Mouse (Mus musculus) gastrocnemius, postnatal 14 days (tissue): ENCODE data around the gene Gm36028. TPM values are rescaled to one million over a fixed set of nuclear protein-coding genes. Genes with fewer than 3 reads are reported as not detected.

Experiments
- DNase-seq: peaks from one replicate; pipeline ENCODE4 v3.0.0; 2021; ENCODE audit warnings: mixed read lengths
- intact Hi-C: fragments of 180-260 bp; cut with DNase I; formaldehyde crosslinking; loops from one replicate; pipeline ENCODE4 v1.15.1; 2025; ENCODE audit warnings: low total_unique reads
- total RNA-seq, 2 experiments: library from RNA; stranded (reverse); gene quantifications; 2 replicates each; pipeline ENCODE4 v1.2.3; 2021

The Gm36028 gene
- total RNA-seq, 2 experiments from 2014 or later = not detected

DNA sequence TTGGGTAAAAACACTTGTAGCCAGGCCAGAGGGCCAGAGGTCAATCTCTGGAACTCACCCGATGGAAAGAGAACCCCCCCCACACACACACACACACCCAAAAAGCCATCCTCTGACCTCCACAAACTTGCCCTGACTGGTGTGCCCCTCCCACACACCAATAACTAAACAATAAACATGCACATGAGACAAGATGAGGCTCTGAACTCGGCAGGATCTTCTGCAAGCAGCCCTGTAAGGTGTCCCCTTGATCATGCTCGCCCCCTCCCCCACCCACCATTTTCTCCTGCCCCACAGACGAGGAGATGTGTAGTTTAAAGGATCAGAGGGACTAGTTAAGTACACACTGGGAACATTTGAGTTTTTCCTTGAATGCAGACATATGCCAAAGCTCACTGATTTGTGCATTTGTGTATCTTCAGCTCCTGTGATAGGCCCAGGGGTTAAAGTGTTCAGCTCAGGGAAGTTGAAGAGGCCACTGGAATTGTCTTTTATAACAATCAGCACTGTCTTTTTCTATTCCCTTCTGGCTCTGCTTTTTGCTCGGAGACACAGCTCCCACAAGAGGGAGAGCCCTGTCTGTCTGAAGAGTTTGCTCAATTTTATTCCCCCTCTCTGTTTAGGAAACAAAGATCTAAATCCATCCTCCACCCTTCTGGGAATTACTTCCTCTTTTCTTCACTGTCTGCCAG, 47.1 kb downstream of the Gm36028 start:
- no peak for DNase-seq
- intact Hi-C loops = no loop called here

DNA sequence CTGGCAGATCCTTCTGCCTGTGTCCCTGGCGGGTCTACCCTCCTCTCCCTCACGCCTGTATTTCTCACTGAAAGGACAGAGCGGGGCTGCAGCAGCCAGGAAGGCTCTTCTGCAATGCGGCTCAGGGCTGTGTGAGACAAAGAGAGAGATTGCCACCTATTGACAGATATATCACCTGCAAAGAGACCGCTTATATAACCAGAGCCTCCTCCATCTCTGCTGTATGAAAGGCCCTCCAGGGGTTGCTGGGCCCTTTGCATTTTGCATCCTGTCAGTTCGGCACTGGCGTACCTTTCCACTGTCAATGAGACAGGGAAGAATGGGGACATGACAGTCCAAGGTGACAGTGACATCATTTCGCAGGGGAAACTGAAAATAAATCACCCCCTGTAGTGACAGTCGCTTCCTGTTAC, 48.5 kb downstream of the Gm36028 start:
- intact Hi-C loops = no loop called here
- no peak for DNase-seq

DNA sequence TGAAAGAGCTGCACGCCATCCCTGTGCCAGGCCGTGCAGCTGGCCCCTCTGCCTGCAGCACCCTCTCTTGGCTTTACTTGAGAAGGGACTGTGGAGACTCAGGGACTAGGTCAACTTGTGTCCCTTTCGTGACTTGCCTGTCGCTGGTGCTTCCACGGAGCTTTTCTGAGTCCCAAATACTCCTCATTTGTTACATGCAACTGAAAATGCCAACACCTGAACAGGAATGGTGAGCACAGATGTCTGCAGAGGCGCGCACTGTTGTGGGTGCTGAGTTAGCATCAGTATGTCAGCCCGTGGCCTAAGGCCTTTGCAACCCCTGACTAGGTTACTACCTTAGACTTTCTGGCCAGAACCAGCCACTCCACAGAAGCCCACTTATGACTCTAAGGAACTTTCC, 49.1 kb downstream of the Gm36028 start:
- DNase-seq = no peak
- intact Hi-C loops = no loop called here

DNA sequence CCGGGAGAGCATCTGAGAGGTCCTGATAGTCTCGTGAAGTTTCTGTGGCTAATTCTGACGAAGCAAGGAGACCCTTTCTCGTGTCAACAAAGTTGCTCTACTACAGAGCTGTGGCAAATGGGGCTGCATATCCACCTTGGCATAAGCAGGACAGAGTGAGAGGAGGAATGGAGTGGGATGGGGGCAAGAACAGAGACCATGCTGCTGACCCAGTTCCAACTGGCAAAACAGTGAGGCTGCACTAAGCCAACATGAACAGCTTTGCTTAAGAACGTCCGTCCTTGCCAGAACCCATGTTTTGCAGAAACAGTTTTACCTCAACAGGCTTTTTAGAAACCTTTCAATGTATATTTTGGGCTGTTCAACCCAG, 51.3 kb downstream of the Gm36028 start:
- intact Hi-C loops = no loop called here
- no peak for DNase-seq

DNA sequence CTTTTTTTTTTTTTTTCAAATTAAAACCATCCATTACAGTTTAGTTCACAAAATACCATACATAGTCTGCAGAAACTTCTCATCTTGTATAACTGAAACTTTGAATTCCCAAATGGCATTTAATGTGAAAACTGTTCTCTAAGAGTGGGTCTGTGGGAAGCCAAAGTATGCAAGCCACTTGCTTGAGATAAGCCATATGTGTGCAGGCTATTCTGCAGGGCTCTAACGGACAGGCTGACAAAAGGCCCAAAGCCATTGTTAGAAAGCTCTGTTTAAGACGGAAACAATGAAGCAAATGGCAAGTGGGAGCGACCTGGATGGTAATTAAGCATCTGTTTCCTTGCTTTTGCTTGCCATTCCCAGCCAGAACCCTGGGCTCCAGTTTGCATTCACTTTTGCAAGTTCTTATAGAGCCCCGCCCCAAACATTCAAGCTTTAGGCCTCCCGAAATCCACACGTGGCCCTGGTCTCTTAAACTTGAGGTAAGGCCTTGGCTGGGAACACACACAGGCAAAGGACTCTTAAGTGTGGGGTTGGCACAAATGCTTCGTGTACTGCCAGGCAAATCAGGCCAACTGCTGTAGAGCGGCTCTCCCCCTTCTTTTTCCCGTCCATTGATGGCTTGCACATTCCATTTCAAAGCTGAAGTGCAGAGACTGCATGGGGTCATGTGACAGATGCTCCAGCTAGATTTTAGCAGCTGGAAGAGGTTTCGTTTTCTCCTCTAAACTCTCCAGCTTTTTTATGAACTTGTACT, 51.9 kb downstream of the Gm36028 start:
- intact Hi-C loops = no loop called here

DNA sequence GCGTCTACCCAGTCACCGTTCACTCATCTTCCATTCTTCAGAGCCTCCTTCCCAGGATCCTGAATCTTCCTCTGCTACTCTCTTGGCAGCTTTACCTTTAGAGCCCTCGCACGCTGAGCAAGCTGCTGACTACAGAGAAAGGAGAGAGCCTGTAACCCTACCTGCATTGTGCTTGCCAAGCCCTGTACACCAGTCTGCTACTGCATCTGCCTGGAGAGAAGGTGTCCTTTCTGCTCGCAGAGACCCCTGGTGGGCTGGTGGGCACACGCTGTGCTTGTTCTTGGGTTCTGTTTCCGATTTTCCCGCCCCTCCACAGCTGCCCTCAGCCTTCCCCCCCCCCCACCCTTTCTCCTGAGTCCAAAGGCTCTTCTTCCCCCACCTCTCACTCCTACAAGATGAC, 53.7 kb downstream of the Gm36028 start:
- intact Hi-C loops = no loop called here
- DNase-seq = peak; percentile 34

More for the DNA sequence above, 51.9 kb downstream of the Gm36028 start:
- DNase-seq = no peak

DNA sequence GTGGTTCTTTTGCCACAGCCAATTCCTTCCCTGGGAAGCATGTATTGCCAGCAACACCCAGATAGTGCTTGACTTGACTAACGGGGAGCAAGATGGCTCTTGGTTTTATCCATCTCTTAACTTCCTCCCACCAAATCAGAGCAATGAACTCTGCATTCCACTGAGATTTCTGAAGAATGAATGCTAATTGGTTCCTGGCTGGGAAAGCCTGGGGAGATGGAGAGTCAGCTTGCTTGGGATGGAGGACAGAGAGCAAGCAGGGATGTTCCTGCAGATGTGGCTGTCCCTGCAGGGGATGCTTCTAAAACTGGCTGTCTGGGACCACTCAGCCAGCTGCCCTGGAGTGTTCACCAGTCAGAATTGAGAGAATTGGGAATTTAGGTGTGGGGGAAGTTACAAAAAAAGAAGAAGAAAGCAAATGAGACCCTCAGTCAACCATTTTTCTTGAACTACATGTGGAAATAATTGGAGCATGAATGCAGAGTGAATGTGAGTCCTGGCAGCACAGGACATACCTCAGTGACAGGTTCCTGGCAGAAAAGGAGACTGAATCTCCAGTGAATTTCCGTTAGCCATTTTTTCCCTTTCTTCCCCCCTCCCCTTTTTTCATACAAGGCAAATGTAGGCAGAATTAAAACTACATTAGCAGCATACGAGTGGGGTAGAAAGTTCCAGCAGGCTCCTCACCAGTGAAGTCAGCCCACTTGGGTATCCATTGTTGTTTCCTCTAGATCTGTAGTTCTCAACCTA, 55.0 kb downstream of the Gm36028 start:
- no peak for DNase-seq
- intact Hi-C loops = no loop called here

DNA sequence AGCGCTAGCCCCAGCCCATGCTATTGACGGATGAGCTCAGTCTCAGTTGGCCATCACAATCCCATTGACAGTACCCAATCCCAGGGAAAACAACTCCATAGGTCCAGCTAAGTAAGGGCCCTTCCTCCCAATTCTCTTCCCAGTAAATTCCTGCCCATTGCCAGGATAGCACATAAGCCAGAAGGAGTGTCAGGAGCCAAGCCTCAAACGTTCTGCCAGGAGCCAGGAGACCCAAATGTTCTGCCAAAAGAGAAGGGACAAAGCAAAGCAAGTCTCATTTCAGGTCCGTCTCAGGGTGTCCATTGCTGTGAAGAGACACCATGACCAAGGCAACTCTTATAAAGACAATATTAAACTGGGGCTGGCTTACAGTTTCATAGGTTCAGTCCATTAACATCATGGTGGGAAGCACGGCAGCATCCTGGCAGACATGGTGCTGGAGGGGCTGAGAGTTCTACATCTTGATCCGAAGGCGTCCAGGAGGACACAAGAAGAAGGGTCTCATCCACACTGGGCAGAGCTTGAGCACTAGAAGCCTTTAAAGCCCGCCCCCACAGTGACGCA, 57.5 kb downstream of the Gm36028 start:
- intact Hi-C loops = no loop called here

DNA sequence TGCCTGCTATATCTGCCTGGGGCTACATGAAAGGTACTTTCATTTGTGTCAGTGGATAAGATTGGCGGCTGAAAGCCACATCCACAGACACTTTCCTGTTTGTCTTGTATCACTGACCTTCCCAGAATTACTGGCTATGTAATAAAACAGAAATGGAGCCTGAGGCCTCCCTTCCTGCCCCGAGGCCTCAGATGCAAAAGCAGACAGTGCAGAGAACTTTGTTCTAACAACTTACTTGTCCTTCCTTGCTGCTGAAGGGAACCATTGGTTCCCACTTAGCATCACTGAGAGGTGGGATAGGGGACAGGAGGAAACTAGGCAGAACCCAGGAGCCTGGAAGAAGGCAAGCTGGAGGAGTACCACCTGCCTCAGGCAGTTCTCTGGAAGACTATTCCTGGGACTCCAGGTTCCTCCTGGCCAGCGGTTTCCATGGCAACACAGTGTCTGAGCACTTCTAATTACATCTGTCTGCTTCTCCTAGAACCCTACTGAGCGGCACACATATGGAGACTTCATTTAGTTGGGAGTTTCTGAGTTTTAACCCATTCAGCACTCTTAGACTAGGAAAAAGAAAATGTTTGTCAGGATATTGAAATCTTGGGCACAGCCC, 58.2 kb downstream of the Gm36028 start:
- intact Hi-C loops = no loop called here
- no peak for DNase-seq

More for the DNA sequence above, 57.5 kb downstream of the Gm36028 start:
- no peak for DNase-seq

DNA sequence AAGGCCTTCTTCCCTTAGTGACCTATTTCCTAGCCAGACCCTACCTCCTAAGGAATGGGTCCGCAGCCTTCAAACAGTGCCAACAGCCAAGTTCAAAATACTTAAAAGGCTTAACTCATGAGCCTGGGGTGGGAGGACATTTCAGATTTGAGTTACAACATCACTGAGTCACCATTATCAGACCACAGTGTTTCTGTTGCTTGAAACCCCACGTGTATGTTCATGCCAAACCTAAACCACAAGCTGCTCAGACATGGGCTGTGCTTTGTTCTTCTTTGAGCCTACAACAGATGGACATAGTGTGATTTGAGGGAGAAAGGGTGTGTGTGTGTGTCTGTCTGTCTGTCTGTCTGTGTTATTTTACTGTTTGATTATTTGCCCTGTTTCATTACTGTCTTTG, 59.8 kb downstream of the Gm36028 start:
- intact Hi-C loops = no loop called here

More for the DNA sequence above, 59.8 kb downstream of the Gm36028 start:
- no peak for DNase-seq

Other genes starting within 250 kb of the Gm36028 start
- 100 to 1,000 TPM; 142 to 157 TPM for gene Ndufb4, start 206.7 kb downstream of the Gm36028 start, total RNA-seq
- 100 to 1,000 TPM; 209 to 290 TPM for gene Fstl1, start 84.3 kb downstream of the Gm36028 start, total RNA-seq
- 10 to 100 TPM; 41.3 to 66.4 TPM for gene Lrrc58, start 7.2 kb upstream of the Gm36028 start, total RNA-seq
- under 1 TPM; 0.22 to 0.59 TPM for gene Gpr156, start 55.4 kb upstream of the Gm36028 start, total RNA-seq
- 10 to 100 TPM; 47.2 to 49.3 TPM for gene Gsk3b, start 227.9 kb upstream of the Gm36028 start, total RNA-seq